Mouse (Mus musculus) G1E (cell line): ENCODE measurements around the gene Smyd5.

Experiments used
- CTCF ChIP-seq: IDR thresholded peaks from 2 replicates; pipeline ENCODE4 v1.5.1; 2012; ENCODE audit warnings: low read depth, low read length, inconsistent platforms, mixed read lengths
- GATA1 ChIP-seq: IDR thresholded peaks from 2 replicates; pipeline ENCODE4 v1.6.1; 2012; ENCODE audit warnings: borderline replicate concordance, low read length, inconsistent platforms, mixed read lengths
- POLR2AphosphoS5 ChIP-seq: IDR thresholded peaks from 2 replicates; pipeline ENCODE4 v1.6.1; 2012; ENCODE audit warnings: low read depth, low read length, inconsistent platforms; ENCODE audit not compliant: insufficient replicate concordance
- TAL1 ChIP-seq: conservative IDR thresholded peaks from 2 replicates; pipeline ENCODE4 v1.6.1; 2012; ENCODE audit warnings: low read depth, low read length, inconsistent platforms, mixed read lengths

- TF ChIP-seq CTCF (no peak), TAL1 (no peak), GATA1 (no peak), POLR2AphosphoS5 (no peak)
Observed at GRCm38 (mm10) chr6:85402613-85403012, 29.2 kb upstream of the Smyd5 start.
